Mouse (Mus musculus) frontal cortex, postnatal 36 days (tissue): ENCODE data around the gene Galnt2.

Experiments used
- DNase-seq, 2 experiments: peaks; one replicate each; pipeline ENCODE4 v3.0.0; 2022; ENCODE audit warnings: low spot score in 2 of 2

The Galnt2 gene

GRCm38 (mm10) chr8:124371410-124372123, 140.4 kb downstream of the Galnt2 start:
- no peak for DNase-seq

- no peak for DNase-seq
Observed at GRCm38 (mm10) chr8:124373753-124374152, 142.6 kb downstream of the Galnt2 start.

GRCm38 (mm10) chr8:124375168-124375567, 144.0 kb downstream of the Galnt2 start:
- DNase-seq, result no peak

GRCm38 (mm10) chr8:124375727-124376126, 144.5 kb downstream of the Galnt2 start:
- no peak for DNase-seq

- DNase-seq, result no peak
Observed at GRCm38 (mm10) chr8:124376406-124376805, 145.2 kb downstream of the Galnt2 start.

- no peak for DNase-seq
Observed at GRCm38 (mm10) chr8:124379289-124379688, 148.1 kb downstream of the Galnt2 start.

GRCm38 (mm10) chr8:124382235-124382634, 151.0 kb downstream of the Galnt2 start:
- DNase-seq, result no peak

GRCm38 (mm10) chr8:124384336-124384735, 153.1 kb downstream of the Galnt2 start:
- DNase-seq, result no peak

- DNase-seq, result peak; percentile 70 to 87
Observed at GRCm38 (mm10) chr8:124386225-124386899, 155.2 kb downstream of the Galnt2 start.

GRCm38 (mm10) chr8:124389495-124389894, 158.3 kb downstream of the Galnt2 start:
- DNase-seq, result peak; percentile 84 to 86

- no peak for DNase-seq
Observed at GRCm38 (mm10) chr8:124391191-124391590, 160.0 kb downstream of the Galnt2 start.

- no peak for DNase-seq
Observed at GRCm38 (mm10) chr8:124392271-124393012, 161.3 kb downstream of the Galnt2 start.

GRCm38 (mm10) chr8:124393013-124393412, 161.8 kb downstream of the Galnt2 start:
- DNase-seq, result no peak

- no peak for DNase-seq
Observed at GRCm38 (mm10) chr8:124393927-124394326, 162.7 kb downstream of the Galnt2 start.

- no peak for DNase-seq
Observed at GRCm38 (mm10) chr8:124394951-124395350, 163.8 kb downstream of the Galnt2 start.
